Mouse (Mus musculus) E14TG2a.4 (cell line): ENCODE results near the gene Cat.

Experiments used
- CTCF ChIP-seq: conservative IDR thresholded peaks from 2 replicates; pipeline ENCODE4 v1.5.1; 2014; ENCODE audit warnings: low read length
- NANOG ChIP-seq: IDR thresholded peaks from 2 replicates; pipeline ENCODE4 v1.6.1; 2014; ENCODE audit warnings: borderline replicate concordance, low read length, mixed read lengths
- POU5F1 ChIP-seq: IDR thresholded peaks from 2 replicates; pipeline ENCODE4 v1.6.1; 2014; ENCODE audit warnings: low read length, borderline replicate concordance

- TF ChIP-seq CTCF (no peak), NANOG (no peak), POU5F1 (no peak)
These were observed 7.6 kb upstream of the Cat start for GRCm38 (mm10) chr2:103492526-103492925.
